Mouse (Mus musculus) embryonic facial prominence, embryonic 10.5 days (tissue): ENCODE data around the gene Fgf11. TPM values are rescaled to one million over a fixed set of nuclear protein-coding genes. Genes with fewer than 3 reads are reported as not detected.

Experiments used
- DNase-seq: peaks from one replicate; pipeline ENCODE4 v3.0.0-alpha.2; 2017; ENCODE audit warnings: low spot score
- H3K27ac ChIP-seq: fragments of 300-500 bp; sonication (generic); replicated peaks from 2 replicates; pipeline ENCODE4 v1.5.1; 2016; ENCODE audit warnings: mild to moderate bottlenecking
- H3K27me3 ChIP-seq: fragments of 300-500 bp; sonication (generic); replicated peaks from 2 replicates; pipeline ENCODE4 v1.6.1; 2016; ENCODE audit warnings: low read depth, mild to moderate bottlenecking; ENCODE audit not compliant: poor library complexity, severe bottlenecking
- H3K36me3 ChIP-seq: fragments of 300-500 bp; sonication (generic); replicated peaks from 2 replicates; pipeline ENCODE4 v1.6.1; 2016; ENCODE audit warnings: mild to moderate bottlenecking, moderate library complexity
- H3K4me1 ChIP-seq: fragments of 300-500 bp; sonication (generic); 2 replicates; pipeline ENCODE4 v1.6.1; 2016
- H3K4me3 ChIP-seq: fragments of 300-500 bp; sonication (generic); 2 replicates; pipeline ENCODE4 v1.5.1; 2016; ENCODE audit warnings: mild to moderate bottlenecking, moderate library complexity
- H3K9me3 ChIP-seq: fragments of 300-500 bp; sonication (generic); 2 replicates; pipeline ENCODE4 v1.6.1; 2016; ENCODE audit warnings: mild to moderate bottlenecking
- WGBS: fragments of 180-500 bp; shearing (Covaris S2); methylation state at CpG from one replicate; pipeline ENCODE4 v1.1.7; 2016; 5-methylcytosine and 5-hydroxymethylcytosine counted together
- polyA plus RNA-seq: library from polyadenylated mRNA; unstranded; fragments of >200 nt; fragmentation: Nextera tagmentation; extraction: Ambion mirVana; gene quantifications from 2 replicates; pipeline ENCODE4 v1.2.1, GENCODE M21; 2016

Gene Fgf11
- polyA plus RNA-seq, 1 experiment from 2014 or later, result 0.93 TPM

GRCm38 (mm10) chr11:69776488-69776887, 25.2 kb downstream of the Fgf11 start:
- Histone ChIP-seq H3K4me1 (peaks cover 20% of the 10 kb centered on the region), H3K27ac (no peak overlapping the region), H3K9me3 (no peaks in the 10 kb centered on the region), H3K4me3 (no peak overlapping the region), H3K27me3 (peaks cover 50% of the 10 kb centered on the region), H3K36me3 (peaks cover 15% of the 10 kb centered on the region; the same call in 1 of the 2 replicates)
- DNase-seq, result no peak
- 82% methylated on average over 20 of the region's 20 CpGs for WGBS

- no peak for DNase-seq
- no peak overlapping the region for H3K27ac ChIP-seq
- H3K36me3 ChIP-seq, result peaks cover 15% of the 10 kb centered on the region; the same call in 1 of the 2 replicates
- WGBS, result 73% methylated on average over 10 of the region's 10 CpGs
- peaks cover 20% of the 10 kb centered on the region for H3K4me1 ChIP-seq
- H3K27me3 ChIP-seq, result peaks cover 50% of the 10 kb centered on the region
- H3K9me3 ChIP-seq, result no peaks in the 10 kb centered on the region
- no peak overlapping the region for H3K4me3 ChIP-seq
These were observed 25.9 kb downstream of the Fgf11 start for GRCm38 (mm10) chr11:69775716-69776115.

GRCm38 (mm10) chr11:69774961-69775360, 26.7 kb downstream of the Fgf11 start:
- Histone ChIP-seq H3K27me3 (peaks cover 48% of the 10 kb centered on the region), H3K9me3 (no peaks in the 10 kb centered on the region), H3K4me3 (no peak overlapping the region), H3K36me3 (peaks cover 15% of the 10 kb centered on the region; the same call in 1 of the 2 replicates), H3K4me1 (peaks cover 20% of the 10 kb centered on the region), H3K27ac (no peak overlapping the region)
- no peak for DNase-seq
- 53% methylated on average over 5 of the region's 5 CpGs for WGBS

- Histone ChIP-seq H3K4me1 (peaks cover 32% of the 10 kb centered on the region), H3K4me3 (peak overlapping the region; percentile 89; the same call in 1 of the 2 replicates), H3K27me3 (peaks cover 14% of the 10 kb centered on the region), H3K36me3 (no peaks in the 10 kb centered on the region), H3K27ac (no peak overlapping the region), H3K9me3 (no peaks in the 10 kb centered on the region)
- DNase-seq, result no peak
- 65% methylated on average over 4 of the region's 4 CpGs for WGBS
These were observed 34.1 kb downstream of the Fgf11 start for GRCm38 (mm10) chr11:69767625-69767909.

- 63% methylated on average over 13 of the region's 13 CpGs for WGBS
- DNase-seq, result no peak
- no peaks in the 10 kb centered on the region for H3K9me3 ChIP-seq
- H3K27ac ChIP-seq, result no peak overlapping the region
- H3K4me1 ChIP-seq, result peaks cover 32% of the 10 kb centered on the region
- H3K4me3 ChIP-seq, result peak overlapping the region; percentile 89
- H3K27me3 ChIP-seq, result peaks cover 14% of the 10 kb centered on the region
- no peaks in the 10 kb centered on the region for H3K36me3 ChIP-seq
These were observed 34.6 kb downstream of the Fgf11 start for GRCm38 (mm10) chr11:69766872-69767624.

- Histone ChIP-seq H3K9me3 (no peaks in the 10 kb centered on the region), H3K36me3 (no peaks in the 10 kb centered on the region), H3K27me3 (peaks cover 14% of the 10 kb centered on the region), H3K4me3 (peak overlapping the region; percentile 89), H3K27ac (peak overlapping the region; percentile 93), H3K4me1 (peaks cover 32% of the 10 kb centered on the region)
- DNase-seq, result peak; percentile 72
- under 1% methylated on average over 37 of the region's 37 CpGs for WGBS
These were observed 35.5 kb downstream of the Fgf11 start for GRCm38 (mm10) chr11:69766126-69766609.

- peak; percentile 62 for DNase-seq
- H3K27ac ChIP-seq, result peak within 1 kb of the TSS; percentile 93
- WGBS, result 20% methylated on average over 45 of the region's 55 CpGs
These were observed 36.2 kb downstream of the Fgf11 start, which contains the start of gene Zbtb4 for GRCm38 (mm10) chr11:69765221-69766125. TSS of gene Zbtb4 (plus strand) at chr11:69765912.

GRCm38 (mm10) chr11:69763551-69763950, 38.1 kb downstream of the Fgf11 start:
- H3K36me3 ChIP-seq, result no peaks in the 10 kb centered on the region
- 59% methylated on average over 7 of the region's 7 CpGs for whole genome bisulfite sequencing
- peaks cover 49% of the 10 kb centered on the region for H3K4me1 ChIP-seq
- H3K9me3 ChIP-seq, result no peaks in the 10 kb centered on the region
- no peak for DNase-seq
- no peak overlapping the region for H3K27ac ChIP-seq
- H3K27me3 ChIP-seq, result peaks cover 18% of the 10 kb centered on the region
- H3K4me3 ChIP-seq, result no peak overlapping the region

More at GRCm38 (mm10) chr11:69765221-69766125, 36.2 kb downstream of the Fgf11 start, which contains the start of gene Zbtb4:
- peak within 1 kb of the TSS; percentile 89 for H3K4me3 ChIP-seq
- no peaks in the 10 kb centered on the region for H3K9me3 ChIP-seq
- H3K36me3 ChIP-seq, result no peaks in the 10 kb centered on the region
- H3K4me1 ChIP-seq, result peaks cover 37% of the 10 kb centered on the region
- peaks cover 18% of the 10 kb centered on the region for H3K27me3 ChIP-seq

GRCm38 (mm10) chr11:69761868-69762267, 39.8 kb downstream of the Fgf11 start, which contains the start of gene Slc35g3:
TSS of gene Slc35g3 (minus strand) at chr11:69761968.
- H3K36me3 ChIP-seq, result no peaks in the 10 kb centered on the region
- DNase-seq, result no peak
- H3K4me3 ChIP-seq, result peak within 1 kb of the TSS; percentile 20; the same call in 1 of the 2 replicates
- H3K4me1 ChIP-seq, result peaks cover 44% of the 10 kb centered on the region
- H3K27me3 ChIP-seq, result peaks cover 4% of the 10 kb centered on the region; the same call in 1 of the 2 replicates
- H3K27ac ChIP-seq, result peak within 1 kb of the TSS; percentile 95; the same call in 1 of the 2 replicates
- WGBS, result 91% methylated on average over 1 of the region's 1 CpGs
- H3K9me3 ChIP-seq, result no peaks in the 10 kb centered on the region

GRCm38 (mm10) chr11:69760901-69761200, 40.8 kb downstream of the Fgf11 start:
- H3K27me3 ChIP-seq, result peaks cover 4% of the 10 kb centered on the region; the same call in 1 of the 2 replicates
- H3K36me3 ChIP-seq, result peaks cover 5% of the 10 kb centered on the region; the same call in 1 of the 2 replicates
- no peak for DNase-seq
- H3K4me1 ChIP-seq, result peaks cover 44% of the 10 kb centered on the region
- H3K9me3 ChIP-seq, result no peaks in the 10 kb centered on the region
- H3K4me3 ChIP-seq, result peak overlapping the region; percentile 20; the same call in 1 of the 2 replicates
- peak overlapping the region; percentile 95; the same call in 1 of the 2 replicates for H3K27ac ChIP-seq
- 92% methylated on average over 7 of the region's 7 CpGs for WGBS

GRCm38 (mm10) chr11:69760160-69760900, 41.3 kb downstream of the Fgf11 start:
- Histone ChIP-seq H3K36me3 (peaks cover 10% of the 10 kb centered on the region; the same call in 1 of the 2 replicates), H3K27ac (peak overlapping the region; percentile 95), H3K4me1 (peaks cover 44% of the 10 kb centered on the region), H3K4me3 (peak overlapping the region; percentile 64), H3K27me3 (peaks cover 4% of the 10 kb centered on the region; the same call in 1 of the 2 replicates), H3K9me3 (no peaks in the 10 kb centered on the region)
- no peak for DNase-seq
- WGBS, result 78% methylated on average over 14 of the region's 14 CpGs
